17 mouse cellular contexts compared by ENCODE assay signal in genomic region chrX:59290916-59291411, GRCm38 (mm10).
A peak's percentile ranks its signal among the peaks of the same experiment; 100 is the strongest.
DNase-seq lines count a peak whose midpoint lies in the region; ATAC-seq lines count a peak whose summit lies in the region.
"Had no signal": no experiment of that assay in that cellular context is flagged by ENCODE, and none has a peak within 500 bp of the region (broad histone marks: within the 10 kb centered on the region; RNA-seq: fewer than 3 reads in every experiment).

No protein-coding gene starts in this region.

- 79% methylated on average over 3 of the region's 3 CpGs for WGBS in kidney, embryonic 15.5 days
- WGBS in liver, embryonic 11.5 days: 81% methylated on average over 3 of the region's 3 CpGs

- H3K27me3 ChIP-seq in kidney, embryonic 15.5 days: no peaks in the 10 kb centered on the region
- no peaks in the 10 kb centered on the region for H3K27me3 ChIP-seq in liver, embryonic 11.5 days (replicated peaks; ENCODE audit: control insufficient read depth, insufficient read depth, low read length)
- H3K27me3 ChIP-seq: CH12.LX; limb, embryonic 12.5 days had no signal

- no peak overlapping the region for H3K4me2 ChIP-seq in kidney, embryonic 15.5 days
- H3K4me2 ChIP-seq in liver, embryonic 11.5 days: no peak overlapping the region
- H3K4me2 ChIP-seq: limb, embryonic 12.5 days had no signal

- DNase-seq in kidney, adult 11 months: peak; percentile 17
- peak; percentile 0 for DNase-seq in R1 (ENCODE audit: low read depth, low spot score)
- peak; percentile 41 to 52 for DNase-seq in cerebellum, postnatal 36 days
- DNase-seq in layer of hippocampus, postnatal 10 days (ENCODE audit: low spot score in 2 of 2): no peak
- DNase-seq in liver, embryonic 11.5 days (ENCODE audit: low spot score): no peak
- no peak for DNase-seq in c-Kit-positive CD71-positive TER-119-positive erythroid progenitor cells, embryonic 14.5 days (ENCODE audit: low spot score)
- DNase-seq: adrenal gland, postnatal 36 days; gastrocnemius, postnatal 10 days had no signal

- no peaks in the 10 kb centered on the region for H3K9me3 ChIP-seq in kidney, embryonic 15.5 days (replicated peaks)
- no peaks in the 10 kb centered on the region for H3K9me3 ChIP-seq in liver, embryonic 11.5 days (ENCODE audit: control insufficient read depth, low read length)
- H3K9me3 ChIP-seq: heart, embryonic 10.5 days; hindbrain, embryonic 10.5 days; limb, embryonic 12.5 days had no signal

- H3K27ac ChIP-seq in kidney, embryonic 15.5 days: no peak overlapping the region
- H3K27ac ChIP-seq in liver, embryonic 11.5 days (ENCODE audit: low read depth, low read length): no peak overlapping the region
- H3K27ac ChIP-seq: heart, embryonic 10.5 days; hindbrain, embryonic 10.5 days; limb, embryonic 12.5 days had no signal

- no peak overlapping the region for H3K4me3 ChIP-seq in kidney, embryonic 15.5 days (replicated peaks)
- no peak overlapping the region for H3K4me3 ChIP-seq in liver, embryonic 11.5 days (ENCODE audit: low read depth, low read length)
- H3K4me3 ChIP-seq: erythroblast, embryonic 14.5 days; heart, embryonic 10.5 days; hindbrain, embryonic 10.5 days; limb, embryonic 12.5 days had no signal

- no peak overlapping the region for H3K9ac ChIP-seq in kidney, embryonic 15.5 days
- H3K9ac ChIP-seq in liver, embryonic 11.5 days (ENCODE audit: low read depth, low read length): no peak overlapping the region
- H3K9ac ChIP-seq: limb, embryonic 12.5 days had no signal

- H3K4me1 ChIP-seq in kidney, embryonic 15.5 days: no peaks in the 10 kb centered on the region
- H3K4me1 ChIP-seq in liver, embryonic 11.5 days (replicated peaks; ENCODE audit: control insufficient read depth, insufficient read depth, low read length): no peaks in the 10 kb centered on the region
- H3K4me1 ChIP-seq: heart, embryonic 10.5 days; hindbrain, embryonic 10.5 days; limb, embryonic 12.5 days had no signal

- H3K36me3 ChIP-seq in kidney, embryonic 15.5 days: no peaks in the 10 kb centered on the region
- no peaks in the 10 kb centered on the region for H3K36me3 ChIP-seq in liver, embryonic 11.5 days (ENCODE audit: control insufficient read depth, insufficient read depth, low read length)
- H3K36me3 ChIP-seq: heart, embryonic 10.5 days; hindbrain, embryonic 10.5 days; limb, embryonic 12.5 days had no signal

- no peak for ATAC-seq in kidney, embryonic 15.5 days (replicated peaks; ENCODE audit: low FRiP score)
- peak; percentile 36; the same call in 1 of the 2 replicates for ATAC-seq in cerebellum, adult (ENCODE audit: insufficient number of reproducible peaks, low FRiP score, low TSS enrichment)
- no peak for ATAC-seq in liver, embryonic 11.5 days (replicated peaks; ENCODE audit: low FRiP score)
- ATAC-seq: intestine, embryonic 16.5 days; Patski had no signal

Comparison
In these comparisons a context has a peak if more than half of its experiments do, and no peak if none do; other contexts are left out.
1. DNase-seq: peak in kidney, adult 11 months (single experiment), R1 (single experiment) and cerebellum, postnatal 36 days (2 of 2); none in layer of hippocampus, postnatal 10 days (0 of 2), liver, embryonic 11.5 days (single experiment) and c-Kit-positive CD71-positive TER-119-positive erythroid progenitor cells, embryonic 14.5 days (single experiment).